Mouse (Mus musculus): Measurements from ENCODE around the gene Igsf9. TPM values are rescaled to one million over a fixed set of nuclear protein-coding genes. Genes with fewer than 3 reads are reported as not detected.
A peak's percentile ranks its signal among the peaks of the same experiment; 100 is the strongest.

Igsf9 gene
- polyA plus RNA-seq, 1 experiment from 2014 or later, result 74.0 TPM

- no peaks in the 10 kb centered on the region for H3K27me3 ChIP-seq
- H3K9ac ChIP-seq (replicated peaks), result no peak overlapping the region
- 0 out of 2 replicates have a peak, but pooled peaks cover 6% of the 10 kb centered on the region for H3K9me3 ChIP-seq
- no peaks in the 10 kb centered on the region for H3K36me3 ChIP-seq
- no peaks in the 10 kb centered on the region for H3K4me1 ChIP-seq
- no peak overlapping the region for H3K4me2 ChIP-seq (replicated peaks)
- H3K4me3 ChIP-seq, result no peak overlapping the region
- H3K27ac ChIP-seq (replicated peaks), result no peak overlapping the region
- WGBS, result 81% methylated on average over 4 of the region's 4 CpGs
- ATAC-seq (replicated peaks), result no peak
These were observed 32.6 kb downstream of the Igsf9 start for GRCm38 (mm10) chr1:172514213-172514529.

GRCm38 (mm10) chr1:172514551-172515268 lies 33.1 kb downstream of the Igsf9 start:
- no peak overlapping the region for H3K4me2 ChIP-seq (replicated peaks)
- H3K9ac ChIP-seq (replicated peaks), result no peak overlapping the region
- H3K4me3 ChIP-seq, result no peak overlapping the region
- WGBS, result 85% methylated on average over 7 of the region's 7 CpGs
- 0 out of 2 replicates have a peak, but pooled peaks cover 6% of the 10 kb centered on the region for H3K9me3 ChIP-seq
- no peaks in the 10 kb centered on the region for H3K4me1 ChIP-seq
- no peaks in the 10 kb centered on the region for H3K27me3 ChIP-seq
- no peak for ATAC-seq (replicated peaks)
- H3K27ac ChIP-seq (replicated peaks), result no peak overlapping the region
- no peaks in the 10 kb centered on the region for H3K36me3 ChIP-seq

GRCm38 (mm10) chr1:172515396-172515795 lies 33.8 kb downstream of the Igsf9 start:
- H3K27ac ChIP-seq (replicated peaks), result no peak overlapping the region
- no peak for ATAC-seq (replicated peaks)
- no peak overlapping the region for H3K4me2 ChIP-seq (replicated peaks)
- H3K4me1 ChIP-seq, result peaks cover 3% of the 10 kb centered on the region; the same call in 1 of the 2 replicates
- H3K9ac ChIP-seq (replicated peaks), result no peak overlapping the region
- H3K9me3 ChIP-seq, result 0 out of 2 replicates have a peak, but pooled peaks cover 6% of the 10 kb centered on the region
- no peaks in the 10 kb centered on the region for H3K36me3 ChIP-seq
- H3K27me3 ChIP-seq, result no peaks in the 10 kb centered on the region
- 65% methylated on average over 1 of the region's 1 CpGs for whole genome bisulfite sequencing
- H3K4me3 ChIP-seq, result no peak overlapping the region

GRCm38 (mm10) chr1:172518013-172518412 lies 36.4 kb downstream of the Igsf9 start:
- H3K4me2 ChIP-seq (replicated peaks), result no peak overlapping the region
- WGBS, result 83% methylated on average over 4 of the region's 4 CpGs
- ATAC-seq (replicated peaks), result no peak

GRCm38 (mm10) chr1:172519644-172520043 lies 38.1 kb downstream of the Igsf9 start:
- H3K9me3 ChIP-seq, result 0 out of 2 replicates have a peak, but pooled peaks cover 6% of the 10 kb centered on the region
- no peak overlapping the region for H3K4me3 ChIP-seq
- H3K27ac ChIP-seq (replicated peaks), result no peak overlapping the region
- H3K9ac ChIP-seq (replicated peaks), result no peak overlapping the region
- 80% methylated on average over 6 of the region's 6 CpGs for WGBS
- no peaks in the 10 kb centered on the region for H3K36me3 ChIP-seq
- H3K4me1 ChIP-seq, result peaks cover 15% of the 10 kb centered on the region
- no peak for ATAC-seq (replicated peaks)
- no peak overlapping the region for H3K4me2 ChIP-seq (replicated peaks)
- no peaks in the 10 kb centered on the region for H3K27me3 ChIP-seq

More at GRCm38 (mm10) chr1:172518013-172518412, 36.4 kb downstream of the Igsf9 start:
- H3K9me3 ChIP-seq, result 0 out of 2 replicates have a peak, but pooled peaks cover 6% of the 10 kb centered on the region
- H3K9ac ChIP-seq (replicated peaks), result no peak overlapping the region
- H3K27me3 ChIP-seq, result no peaks in the 10 kb centered on the region
- H3K4me3 ChIP-seq, result no peak overlapping the region
- peaks cover 15% of the 10 kb centered on the region for H3K4me1 ChIP-seq
- H3K36me3 ChIP-seq, result no peaks in the 10 kb centered on the region
- H3K27ac ChIP-seq (replicated peaks), result no peak overlapping the region

- H3K36me3 ChIP-seq, result no peaks in the 10 kb centered on the region
- ATAC-seq (replicated peaks), result peak; percentile 93
- peak within 1 kb of the TSS; percentile 66 for H3K4me2 ChIP-seq (replicated peaks)
- 4% methylated on average over 28 of the region's 28 CpGs for WGBS
- no peak within 1 kb of the TSS for H3K27ac ChIP-seq (replicated peaks)
- 0 out of 2 replicates have a peak within 1 kb of the TSS, but pooled peaks have one; percentile 2 for H3K9ac ChIP-seq (replicated peaks)
- H3K9me3 ChIP-seq, result 0 out of 2 replicates have a peak, but pooled peaks cover 6% of the 10 kb centered on the region
- peak within 1 kb of the TSS; percentile 38 for H3K4me3 ChIP-seq
- 0 out of 2 replicates have a peak, but pooled peaks cover under 1% of the 10 kb centered on the region for H3K27me3 ChIP-seq
- H3K4me1 ChIP-seq, result peaks cover 15% of the 10 kb centered on the region
These were observed 39.2 kb downstream of the Igsf9 start, which contains the start of gene Cfap45 for GRCm38 (mm10) chr1:172520576-172521440. Gene Cfap45, plus strand, starts transcription at chr1:172520801.

- Histone ChIP-seq H3K27ac (replicated peaks) (no peak overlapping the region), H3K9me3 (0 out of 2 replicates have a peak, but pooled peaks cover 5% of the 10 kb centered on the region), H3K4me1 (peaks cover 15% of the 10 kb centered on the region), H3K4me2 (replicated peaks) (no peak overlapping the region), H3K4me3 (no peak overlapping the region), H3K36me3 (no peaks in the 10 kb centered on the region), H3K9ac (replicated peaks) (no peak overlapping the region), H3K27me3 (0 out of 2 replicates have a peak, but pooled peaks cover 3% of the 10 kb centered on the region)
- WGBS, result 72% methylated on average over 7 of the region's 7 CpGs
- no peak for ATAC-seq (replicated peaks)
These were observed 40.9 kb downstream of the Igsf9 start for GRCm38 (mm10) chr1:172522524-172522923.

- 72% methylated on average over 12 of the region's 12 CpGs for WGBS
- H3K27me3 ChIP-seq, result 0 out of 2 replicates have a peak, but pooled peaks cover 3% of the 10 kb centered on the region
- H3K9me3 ChIP-seq, result no peaks in the 10 kb centered on the region
- ATAC-seq (replicated peaks), result no peak
- no peak overlapping the region for H3K9ac ChIP-seq (replicated peaks)
- peaks cover 15% of the 10 kb centered on the region for H3K4me1 ChIP-seq
- no peak overlapping the region for H3K4me2 ChIP-seq (replicated peaks)
- H3K27ac ChIP-seq (replicated peaks), result no peak overlapping the region
- no peak overlapping the region for H3K4me3 ChIP-seq
- H3K36me3 ChIP-seq, result no peaks in the 10 kb centered on the region
These were observed 42.1 kb downstream of the Igsf9 start for GRCm38 (mm10) chr1:172523699-172524101.

GRCm38 (mm10) chr1:172525027-172525764 lies 43.6 kb downstream of the Igsf9 start:
- no peak overlapping the region for H3K27ac ChIP-seq (replicated peaks)
- WGBS, result 52% methylated on average over 15 of the region's 15 CpGs
- no peak for ATAC-seq (replicated peaks)
- H3K36me3 ChIP-seq, result no peaks in the 10 kb centered on the region
- no peak overlapping the region for H3K4me2 ChIP-seq (replicated peaks)
- no peak overlapping the region for H3K9ac ChIP-seq (replicated peaks)
- H3K27me3 ChIP-seq, result 0 out of 2 replicates have a peak, but pooled peaks cover 3% of the 10 kb centered on the region
- peaks cover 14% of the 10 kb centered on the region for H3K4me1 ChIP-seq
- H3K9me3 ChIP-seq, result no peaks in the 10 kb centered on the region
- no peak overlapping the region for H3K4me3 ChIP-seq

GRCm38 (mm10) chr1:172525971-172526370 lies 44.4 kb downstream of the Igsf9 start:
- H3K36me3 ChIP-seq, result no peaks in the 10 kb centered on the region
- H3K9me3 ChIP-seq, result no peaks in the 10 kb centered on the region
- H3K9ac ChIP-seq (replicated peaks), result no peak overlapping the region
- H3K27me3 ChIP-seq, result 0 out of 2 replicates have a peak, but pooled peaks cover 3% of the 10 kb centered on the region
- ATAC-seq (replicated peaks), result no peak
- H3K4me2 ChIP-seq (replicated peaks), result no peak overlapping the region
- no peak overlapping the region for H3K27ac ChIP-seq (replicated peaks)
- H3K4me1 ChIP-seq, result peaks cover 13% of the 10 kb centered on the region
- 70% methylated on average over 7 of the region's 7 CpGs for WGBS
- H3K4me3 ChIP-seq, result no peak overlapping the region

- Histone ChIP-seq H3K9ac (replicated peaks) (no peak overlapping the region), H3K4me3 (no peak overlapping the region), H3K9me3 (no peaks in the 10 kb centered on the region), H3K27ac (replicated peaks) (no peak overlapping the region), H3K27me3 (0 out of 2 replicates have a peak, but pooled peaks cover 3% of the 10 kb centered on the region), H3K36me3 (no peaks in the 10 kb centered on the region), H3K4me2 (replicated peaks) (no peak overlapping the region), H3K4me1 (peaks cover 7% of the 10 kb centered on the region; the same call in 1 of the 2 replicates)
- WGBS, result 82% methylated on average over 23 of the region's 23 CpGs
- no peak for ATAC-seq (replicated peaks)
These were observed 44.9 kb downstream of the Igsf9 start for GRCm38 (mm10) chr1:172526380-172527081.

Data from forebrain, embryonic 15.5 days (tissue).